In genomic region chr1:161463388-161464085, GRCm38 (mm10) we compare ENCODE assay signal across 10 mouse cellular contexts. TPM values are rescaled to one million over a fixed set of nuclear protein-coding genes. Genes with fewer than 3 reads are reported as not detected.
DNase-seq lines count a peak whose midpoint lies in the region; ATAC-seq and TF ChIP-seq lines count a peak whose summit lies in the region.
"Had no signal": no experiment of that assay in that cellular context is flagged by ENCODE, and none has a peak within 500 bp of the region (broad histone marks: within the 10 kb centered on the region; RNA-seq: fewer than 3 reads in every experiment).

No protein-coding gene starts in this region.

- no peaks in the 10 kb centered on the region for H3K27me3 ChIP-seq in MEL (ENCODE audit: control insufficient read depth in 1 of 2, insufficient read depth in 2 of 2, low read length in 2 of 2)
- no peaks in the 10 kb centered on the region for H3K27me3 ChIP-seq in cerebellum, adult 2 months (ENCODE audit: control insufficient read depth, insufficient read depth, low read length)
- no peaks in the 10 kb centered on the region for H3K27me3 ChIP-seq in liver, embryonic 12.5 days (replicated peaks)
- H3K27me3 ChIP-seq: megakaryocyte, embryonic 14.5 days had no signal

- no peaks in the 10 kb centered on the region for H3K9me3 ChIP-seq in MEL (replicated peaks; ENCODE audit: insufficient read depth, low read length)
- H3K9me3 ChIP-seq in liver, embryonic 12.5 days (replicated peaks), result no peaks in the 10 kb centered on the region

- 47% methylated on average over 2 of the region's 2 CpGs for WGBS in cerebellum, adult 2 months
- WGBS in liver, embryonic 12.5 days (ENCODE audit: insufficient replicate concordance), result 50% methylated on average over 2 of the region's 2 CpGs

- no peak for TF ChIP-seq CTCF in MEL (IDR thresholded peaks at IDR 0.05 in 2 of 3, conservative IDR thresholded peaks at IDR 0.05 in 1 of 3; ENCODE audit: control insufficient read depth in 1 of 3, insufficient read depth in 1 of 3, low read depth in 2 of 3, low read length in 3 of 3, poor library complexity in 1 of 3, severe bottlenecking in 1 of 3)
- TF ChIP-seq CTCF in cerebellum, adult 2 months (IDR thresholded peaks at IDR 0.05; ENCODE audit: borderline replicate concordance, insufficient read depth, low read depth, low read length), result no peak

- no peak overlapping the region for H3K27ac ChIP-seq in MEL (ENCODE audit: control insufficient read depth, low read depth, low read length)
- H3K27ac ChIP-seq in cerebellum, adult 2 months (ENCODE audit: insufficient read depth, low read length), result no peak overlapping the region
- no peak overlapping the region for H3K27ac ChIP-seq in liver, embryonic 12.5 days

- TF ChIP-seq POLR2A in MEL (IDR thresholded peaks at IDR 0.05; ENCODE audit: control insufficient read depth in 1 of 2, insufficient read depth in 1 of 2, low read depth in 1 of 2, low read length in 2 of 2, poor library complexity in 1 of 2), result no peak
- TF ChIP-seq POLR2A in cerebellum, adult 2 months (IDR thresholded peaks at IDR 0.05; ENCODE audit: borderline replicate concordance, insufficient read depth, low read length), result no peak

- no peaks in the 10 kb centered on the region for H3K79me2 ChIP-seq in MEL (ENCODE audit: control insufficient read depth, insufficient read depth, low read length, poor library complexity)

- peak overlapping the region; percentile 24 to 39; a peak in 2 of 4 replicates for H3K4me3 ChIP-seq in MEL (ENCODE audit: control insufficient read depth in 1 of 2, insufficient read depth in 1 of 2, low read depth in 2 of 2, low read length in 2 of 2)
- H3K4me3 ChIP-seq in cerebellum, adult 2 months (replicated peaks; ENCODE audit: insufficient read depth, low read depth, low read length), result no peak overlapping the region
- H3K4me3 ChIP-seq in liver, embryonic 12.5 days, result no peak overlapping the region
- H3K4me3 ChIP-seq: erythroblast, embryonic 14.5 days; megakaryocyte, embryonic 14.5 days had no signal

- DNase-seq in frontal cortex, postnatal 36 days (ENCODE audit: low spot score in 2 of 2), result peak; percentile 24 to 37
- no peak for DNase-seq in frontal cortex, postnatal 14 days (ENCODE audit: low spot score in 2 of 2)
- no peak for DNase-seq in MEL (ENCODE audit: low read depth, low spot score)
- DNase-seq in heart, adult 8-10 months (ENCODE audit: low spot score), result peak; percentile 78
- DNase-seq in layer of hippocampus, postnatal 14 days (ENCODE audit: low spot score in 2 of 2), result peak; percentile 18
- no peak for DNase-seq in spleen, postnatal 14 days (ENCODE audit: low spot score in 2 of 2)
- DNase-seq in cerebellum, adult 2 months, result no peak

- no peak for TF ChIP-seq RAD21 in MEL (IDR thresholded peaks at IDR 0.05; ENCODE audit: low read depth, low read length)

- no peaks in the 10 kb centered on the region for H3K4me1 ChIP-seq in MEL (ENCODE audit: control insufficient read depth in 1 of 2, insufficient read depth in 2 of 2, low read length in 2 of 2)
- no peaks in the 10 kb centered on the region for H3K4me1 ChIP-seq in cerebellum, adult 2 months (ENCODE audit: control insufficient read depth, insufficient read depth, low read length)
- H3K4me1 ChIP-seq in liver, embryonic 12.5 days, result no peaks in the 10 kb centered on the region
- H3K4me1 ChIP-seq: megakaryocyte, embryonic 14.5 days had no signal

- TF ChIP-seq EP300 in MEL (IDR thresholded peaks at IDR 0.05; ENCODE audit: low read depth in 1 of 2, low read length in 2 of 2), result no peak

- no peak overlapping the region for H3K4me2 ChIP-seq in liver, embryonic 12.5 days

- no peak overlapping the region for H3K9ac ChIP-seq in MEL (ENCODE audit: control insufficient read depth, low read depth, low read length, poor library complexity, severe bottlenecking)
- H3K9ac ChIP-seq in liver, embryonic 12.5 days, result no peak overlapping the region

- no peaks in the 10 kb centered on the region for H3K36me3 ChIP-seq in MEL (ENCODE audit: control insufficient read depth in 1 of 2, insufficient read depth in 2 of 2, low read length in 2 of 2)
- no peaks in the 10 kb centered on the region for H3K36me3 ChIP-seq in liver, embryonic 12.5 days

- ATAC-seq in liver, embryonic 12.5 days, result no peak

TF ChIP-seq in MEL, 35 proteins besides CTCF, POLR2A, EP300 and RAD21:
- no peak for TF ChIP-seq POLR2AphosphoS5 (IDR thresholded peaks at IDR 0.05; ENCODE audit: borderline replicate concordance, low read depth, low read length)
- TF ChIP-seq SMC3 (IDR thresholded peaks at IDR 0.05; ENCODE audit: low read depth, low read length), result no peak
- no peak for TF ChIP-seq NRF1 (IDR thresholded peaks at IDR 0.05; ENCODE audit: insufficient read depth, low read depth, low read length, poor library complexity, severe bottlenecking)
- no peak for TF ChIP-seq MAFK (IDR thresholded peaks at IDR 0.05; ENCODE audit: borderline replicate concordance, low read depth, low read length)
- no peak for TF ChIP-seq POLR2AphosphoS2 (IDR thresholded peaks at IDR 0.05; ENCODE audit: low read length)
- TF ChIP-seq MXI1 (IDR thresholded peaks at IDR 0.05; ENCODE audit: low read depth, low read length), result no peak
- no peak for TF ChIP-seq RCOR1 (IDR thresholded peaks at IDR 0.05; ENCODE audit: low read depth, low read length)
- TF ChIP-seq HCFC1 (IDR thresholded peaks at IDR 0.05; ENCODE audit: low read depth, low read length), result no peak

RNA-seq across cellular contexts. Expression of gene Tnfsf18, which starts 30.9 kb away (rescaled TPM):
- total RNA-seq in MEL (2012; rRNA removed), result not detected in 2 replicates
- polyA plus RNA-seq in MEL (2012; ENCODE audit: insufficient read depth in 1 of 2, insufficient read length in 2 of 2, low read depth in 1 of 2, low replicate concordance in 2 of 2, missing spikeins in 1 of 2), result not detected
- under 1 TPM in 2 of 4 experiments, not detected in 2; 0.16 to 0.22 TPM for total RNA-seq in heart, adult 8-10 months (2022)
- under 1 TPM in 1 of 2 experiments, not detected in 1; 0.16 TPM for total RNA-seq in layer of hippocampus, postnatal 14 days (2021)
- polyA plus RNA-seq in cerebellum, adult 2 months (2012; rRNA removed), result not detected in 2 replicates
- polyA plus RNA-seq in liver, embryonic 12.5 days (2016; fragmentation: Nextera tagmentation; extraction: Ambion mirVana), result not detected in 2 replicates
- polyA plus RNA-seq: erythroblast, embryonic 14.5 days had no signal

Comparison
In these comparisons a context has a peak if more than half of its experiments do, and no peak if none do; other contexts are left out.
1. DNase-seq: peak in frontal cortex, postnatal 36 days (2 of 2), heart, adult 8-10 months (single experiment) and layer of hippocampus, postnatal 14 days (2 of 2); none in frontal cortex, postnatal 14 days (0 of 2), MEL (single experiment), spleen, postnatal 14 days (0 of 2) and cerebellum, adult 2 months (0 of 2).
2. H3K4me3 ChIP-seq: peak in MEL (2 of 2); none in cerebellum, adult 2 months (single experiment) and liver, embryonic 12.5 days (single experiment).